Mouse (Mus musculus) spleen, adult 12 weeks (tissue): Measurements from ENCODE around the gene Csrnp1.

Experiments used
- DNase-seq: peaks from one replicate; pipeline ENCODE4 v3.0.0; 2022; ENCODE audit warnings: low spot score

The Csrnp1 gene

DNA sequence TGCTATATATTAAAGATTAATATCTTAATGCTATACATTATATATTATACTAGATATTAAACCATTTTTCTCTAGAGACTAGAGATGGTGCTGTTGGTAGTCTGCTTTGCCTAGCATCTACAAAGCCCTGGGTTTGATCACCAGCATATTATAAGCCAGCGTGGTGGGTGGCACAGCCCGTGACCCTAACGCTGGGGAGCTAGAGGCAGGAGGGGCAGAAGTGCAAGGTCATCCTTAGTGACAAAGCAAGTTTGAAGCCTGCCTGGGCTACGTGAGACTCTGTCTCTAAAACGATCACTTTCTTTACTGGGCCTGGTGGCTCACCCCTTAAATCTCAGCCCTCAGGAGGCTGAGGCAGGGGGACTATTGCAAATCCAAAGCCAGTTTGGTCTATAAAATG, 18.4 kb upstream of the Csrnp1 start:
- no peak for DNase-seq

GRCm38 (mm10) chr9:120001945-120002725, 17.7 kb upstream of the Csrnp1 start:
- DNase-seq, result peak; percentile 37

- DNase-seq, result no peak
Measured at GRCm38 (mm10) chr9:120000761-120001160, 16.3 kb upstream of the Csrnp1 start.

GRCm38 (mm10) chr9:119999636-120000035, 15.2 kb upstream of the Csrnp1 start:
- no peak for DNase-seq

DNA sequence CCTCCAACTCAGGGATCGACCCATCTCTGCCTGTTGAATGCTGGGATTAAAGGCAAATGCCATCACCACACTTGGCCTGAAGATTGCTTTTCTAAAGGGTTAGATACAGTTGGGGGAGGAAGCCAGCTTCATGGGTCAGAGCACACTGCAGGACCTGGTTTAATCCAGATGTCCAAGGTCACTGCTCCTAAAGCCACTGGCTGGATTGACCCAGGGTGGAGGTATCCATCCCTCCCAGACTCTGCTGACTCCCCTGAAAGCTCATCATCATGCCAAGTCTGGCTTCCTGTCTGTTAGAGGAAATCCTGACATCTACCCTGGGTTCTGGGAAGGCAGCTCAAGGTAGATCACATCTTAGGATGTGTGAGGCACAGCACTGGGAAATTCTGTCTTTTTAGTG, 14.3 kb upstream of the Csrnp1 start:
- DNase-seq, result no peak

DNA sequence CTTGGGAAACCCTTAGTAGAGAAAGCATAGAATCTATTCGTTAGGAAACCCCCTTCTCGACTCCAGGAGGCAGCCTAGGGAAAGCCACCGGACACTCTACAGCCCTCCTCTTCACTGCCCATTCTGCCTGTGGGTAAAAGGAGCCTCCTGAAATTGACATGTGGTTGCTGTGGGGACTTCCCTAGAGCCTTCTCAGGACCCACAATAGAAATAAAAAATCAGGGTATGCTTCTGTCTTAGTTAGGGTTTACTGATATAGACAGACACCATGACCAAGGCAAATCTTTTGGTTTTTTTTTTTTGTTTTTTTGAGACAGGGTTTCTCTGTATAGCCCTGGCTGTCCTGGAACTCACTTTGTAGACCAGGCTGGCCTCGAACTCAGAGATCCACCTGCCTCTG, 11.6 kb upstream of the Csrnp1 start:
- no peak for DNase-seq

DNA sequence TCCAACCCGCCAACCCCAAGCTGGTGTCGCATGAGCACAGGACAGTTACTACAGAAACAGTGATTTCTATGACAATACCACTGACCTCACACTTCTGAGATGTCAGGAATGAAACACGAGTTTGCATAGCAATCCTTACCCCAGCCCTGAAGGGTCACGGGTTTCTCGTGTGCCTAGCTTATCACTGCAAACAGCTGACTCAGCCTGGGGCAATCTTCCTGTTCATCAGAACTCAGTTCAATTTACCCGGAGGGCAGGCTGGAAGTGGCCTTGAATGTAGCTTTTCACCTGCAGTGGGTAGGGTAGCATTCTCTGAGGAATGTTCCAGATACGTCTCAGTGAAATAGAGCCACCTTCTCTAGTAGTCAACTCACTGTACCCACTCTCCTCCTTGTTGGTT, 9.7 kb upstream of the Csrnp1 start:
- no peak for DNase-seq

- DNase-seq, result no peak
Measured at GRCm38 (mm10) chr9:119993092-119993844, 8.8 kb upstream of the Csrnp1 start.

DNA sequence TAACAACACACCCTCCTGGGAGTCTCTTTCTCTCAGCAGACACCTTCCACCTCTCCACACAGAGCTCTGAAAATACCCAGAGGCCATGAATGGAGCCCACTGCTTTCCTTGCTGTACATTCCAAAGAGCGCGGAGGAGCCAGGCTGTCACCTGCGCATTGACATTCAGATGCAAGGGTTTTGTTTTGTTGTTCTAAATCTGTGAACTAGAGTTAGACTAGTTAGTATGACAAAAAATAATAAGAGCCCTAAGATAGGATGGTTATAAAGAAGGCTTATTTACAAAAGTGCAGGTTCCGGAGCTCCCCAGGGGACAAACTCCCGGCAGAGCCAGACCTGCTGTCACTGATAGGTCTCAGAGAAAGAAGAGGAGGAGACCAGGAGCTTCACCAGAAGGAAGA, 6.9 kb upstream of the Csrnp1 start:
- DNase-seq, result no peak

- DNase-seq, result no peak
Measured at GRCm38 (mm10) chr9:119988304-119988703, 3.8 kb upstream of the Csrnp1 start.

GRCm38 (mm10) chr9:119985881-119986574, 1.6 kb upstream of the Csrnp1 start:
- no peak for DNase-seq

GRCm38 (mm10) chr9:119983585-119984535, 598 bp downstream of the Csrnp1 start:
- peak; percentile 72 for DNase-seq

DNA sequence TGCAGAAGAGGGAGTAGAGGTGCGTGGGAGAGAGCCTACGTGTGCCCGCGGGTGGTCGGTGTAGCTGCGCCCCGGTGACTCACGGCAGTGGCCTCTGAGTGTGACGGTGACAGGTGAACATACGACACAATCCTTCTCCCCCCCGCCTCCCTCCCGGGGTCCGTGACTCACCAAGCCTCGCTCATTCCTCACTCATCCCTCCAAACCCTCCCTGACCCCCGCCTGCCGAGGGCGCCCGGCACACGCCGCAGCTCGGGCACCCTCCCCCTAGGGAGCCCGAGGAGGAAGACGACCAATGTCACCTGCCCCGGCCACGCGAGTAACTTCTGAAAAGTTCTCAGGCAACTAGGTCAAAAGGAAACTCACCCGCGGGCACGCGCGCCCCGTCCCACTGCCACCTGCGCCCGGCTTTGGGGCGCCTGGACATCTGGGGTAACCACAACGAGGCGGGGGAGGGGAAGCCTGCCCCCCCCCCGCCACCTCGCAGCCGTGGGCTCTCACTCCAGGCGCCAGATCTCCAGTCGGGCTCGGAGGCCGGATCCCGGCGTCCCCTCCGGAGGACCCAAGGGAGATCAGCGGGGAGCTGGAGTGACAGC, 1.4 kb downstream of the Csrnp1 start:
- peak; percentile 42 for DNase-seq

DNA sequence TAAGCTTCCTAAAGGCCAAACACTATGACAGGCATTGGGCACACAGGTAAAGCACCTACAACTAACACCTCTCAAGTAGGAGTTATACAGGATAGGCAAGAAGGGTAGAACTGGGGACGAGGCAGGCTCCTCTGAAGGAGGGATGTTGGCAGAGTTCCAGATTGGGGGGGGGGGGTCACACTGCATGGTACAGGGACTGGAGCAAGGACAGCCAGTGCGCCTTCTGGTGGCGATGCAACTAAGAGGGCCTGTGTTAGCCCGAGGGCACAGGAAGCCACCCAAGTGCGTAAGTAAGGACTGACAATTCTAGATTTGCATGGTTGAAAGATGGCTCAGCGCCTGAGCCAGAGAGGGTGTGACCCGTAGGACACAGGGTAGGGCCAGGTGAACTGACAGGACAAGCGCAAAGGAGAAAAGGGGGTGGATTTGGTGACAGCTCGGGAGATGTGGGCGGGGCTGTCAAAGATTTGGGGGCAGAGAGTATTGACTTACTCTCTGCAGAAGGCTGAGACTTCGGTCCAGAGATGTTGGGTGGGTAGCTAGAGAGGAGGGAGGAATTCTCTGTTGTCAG, 2.1 kb downstream of the Csrnp1 start:
- peak; percentile 50 for DNase-seq

- peak; percentile 39 for DNase-seq
Measured at GRCm38 (mm10) chr9:119981183-119982179, 3.0 kb downstream of the Csrnp1 start.

DNA sequence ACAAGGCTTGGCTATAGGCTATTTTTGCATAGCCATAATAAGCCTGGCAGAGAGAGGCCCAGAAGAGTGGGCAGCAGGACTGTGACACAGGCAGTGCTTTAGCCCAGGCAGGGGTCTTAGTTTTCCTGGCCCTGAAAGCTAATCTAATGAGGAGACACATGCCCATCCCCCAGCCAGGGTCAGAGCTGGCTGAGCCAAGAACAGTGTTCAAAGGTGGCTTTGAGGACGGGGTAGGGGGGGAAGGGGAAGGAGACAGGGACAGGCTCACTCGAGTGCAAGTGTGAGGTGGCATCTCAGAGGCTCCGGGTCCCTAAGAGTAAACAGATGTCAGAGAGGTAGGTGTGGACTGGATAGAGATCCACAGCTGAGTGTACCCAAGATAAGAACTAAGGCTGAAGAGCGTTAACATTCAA, 3.7 kb downstream of the Csrnp1 start:
- no peak for DNase-seq

GRCm38 (mm10) chr9:119979749-119980148, 4.7 kb downstream of the Csrnp1 start:
- no peak for DNase-seq

DNA sequence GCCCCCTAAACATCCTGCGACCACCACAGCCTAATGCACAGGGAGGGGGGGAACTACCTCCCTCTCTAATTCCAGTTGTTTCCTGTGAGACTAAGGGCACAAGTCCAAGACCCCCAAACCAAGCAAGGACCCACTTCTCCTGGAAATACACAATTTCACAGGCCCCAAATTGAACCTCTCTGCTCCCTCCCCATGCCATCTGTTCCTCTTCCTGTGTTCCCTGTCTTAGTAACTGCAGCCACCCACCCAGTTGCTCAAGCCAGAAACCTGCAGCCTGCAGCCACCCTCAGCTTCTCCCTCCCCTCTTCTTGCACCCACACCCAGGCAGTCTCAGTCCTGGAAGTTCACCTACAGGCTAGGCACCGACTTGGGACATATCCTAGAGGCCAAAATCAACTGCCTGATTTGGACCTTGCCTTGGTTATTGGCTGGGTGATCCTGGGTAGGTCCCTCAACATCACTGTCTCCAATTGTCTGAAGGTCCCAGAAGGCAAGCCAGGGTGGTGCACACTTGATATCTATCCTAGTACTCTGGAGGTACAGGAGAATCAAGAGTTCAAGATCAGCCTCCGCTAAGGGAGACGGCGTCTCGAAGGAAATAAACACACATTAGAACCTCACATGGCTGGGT, 5.5 kb downstream of the Csrnp1 start:
- no peak for DNase-seq

- peak; percentile 29 for DNase-seq
Measured at GRCm38 (mm10) chr9:119978151-119978810, 6.2 kb downstream of the Csrnp1 start.
